Mouse (Mus musculus): ENCODE results near the gene Grik5. TPM values are rescaled to one million over a fixed set of nuclear protein-coding genes. Genes with fewer than 3 reads are reported as not detected.

Grik5 gene
- polyA plus RNA-seq, 1 experiment = 9.8 TPM

DNA sequence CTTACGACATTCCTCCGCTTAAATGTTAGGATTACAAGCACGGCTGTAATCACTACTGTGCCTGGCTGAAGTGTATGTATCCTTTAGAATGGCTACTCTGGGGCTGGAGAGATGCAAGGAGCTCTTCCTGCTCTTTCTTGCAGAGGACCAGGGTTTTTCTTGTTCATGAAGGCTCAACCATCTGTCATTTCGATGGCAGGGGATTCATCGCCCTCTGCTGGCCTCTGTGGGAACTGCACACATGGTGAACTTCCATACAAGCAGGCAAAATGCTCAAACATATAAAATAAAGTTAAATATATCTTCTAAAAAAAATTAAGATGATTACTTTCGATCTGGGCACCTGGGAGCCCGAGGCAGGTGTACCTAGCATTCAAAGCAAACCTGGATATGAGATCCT is 36.2 kb downstream of the Grik5 start:
- TF ChIP-seq CTCF (IDR thresholded peaks at IDR 0.05; ENCODE audit: control insufficient read depth, insufficient read depth, insufficient read length) (peak; percentile 33), USF1 (IDR thresholded peaks at IDR 0.05; ENCODE audit: low read depth) (no peak)
- Histone ChIP-seq H3K79me2 (ENCODE audit: control insufficient read depth, insufficient read depth) (no peaks in the 10 kb centered on the region), H3K79me3 (ENCODE audit: low read depth) (no peaks in the 10 kb centered on the region), H3K4me3 (ENCODE audit: insufficient read depth, poor library complexity, severe bottlenecking) (no peak overlapping the region), H3ac (ENCODE audit: control insufficient read depth, insufficient read length, low read depth) (no peak overlapping the region), H3K36me3 (ENCODE audit: control insufficient read depth, insufficient read depth) (no peaks in the 10 kb centered on the region), H3K27me3 (ENCODE audit: control insufficient read depth, insufficient read depth, insufficient read length) (no peaks in the 10 kb centered on the region)

DNA sequence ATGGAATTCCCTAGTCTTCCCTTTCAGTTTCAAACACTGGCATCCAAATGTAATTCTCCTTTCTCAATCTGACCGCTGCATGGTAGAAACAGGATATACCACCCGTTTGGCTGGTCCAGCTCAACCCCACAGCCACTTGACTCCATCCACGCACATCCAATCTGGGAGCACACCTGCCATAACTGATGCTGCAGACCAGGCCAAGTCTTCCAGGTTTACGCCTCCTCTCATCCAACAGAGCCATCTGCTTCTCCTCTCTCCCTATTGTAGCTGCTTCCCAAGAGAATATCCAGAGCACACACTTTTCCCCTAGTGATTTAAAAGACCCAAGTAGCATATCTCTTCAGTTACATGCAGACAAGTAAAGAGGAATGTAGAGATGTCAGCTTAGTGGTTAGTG is 37.4 kb downstream of the Grik5 start:
- Histone ChIP-seq H3K36me3 (ENCODE audit: control insufficient read depth, insufficient read depth) (no peaks in the 10 kb centered on the region), H3K79me3 (ENCODE audit: low read depth) (no peaks in the 10 kb centered on the region), H3ac (ENCODE audit: control insufficient read depth, insufficient read length, low read depth) (no peak overlapping the region), H3K4me3 (ENCODE audit: insufficient read depth, poor library complexity, severe bottlenecking) (no peak overlapping the region), H3K79me2 (ENCODE audit: control insufficient read depth, insufficient read depth) (no peaks in the 10 kb centered on the region), H3K27me3 (ENCODE audit: control insufficient read depth, insufficient read depth, insufficient read length) (no peaks in the 10 kb centered on the region)
- no peak for TF ChIP-seq USF1 (IDR thresholded peaks at IDR 0.05; ENCODE audit: low read depth)
- no peak for TF ChIP-seq MYOD1 (IDR thresholded peaks at IDR 0.05; ENCODE audit: control insufficient read depth, insufficient read length, low read depth)
- TF ChIP-seq MYOG (IDR thresholded peaks at IDR 0.05; ENCODE audit: control insufficient read depth, extremely low read depth, insufficient read length) = no peak
- no peak for TF ChIP-seq MAX (IDR thresholded peaks at IDR 0.05)
- no peak for TF ChIP-seq CEBPB (IDR thresholded peaks at IDR 0.05; ENCODE audit: low read depth)
- TF ChIP-seq FOSL1 (IDR thresholded peaks at IDR 0.05; ENCODE audit: insufficient read depth, low read length, poor library complexity, severe bottlenecking) = no peak
- no peak for TF ChIP-seq CTCF (IDR thresholded peaks at IDR 0.05; ENCODE audit: control insufficient read depth, insufficient read depth, insufficient read length)

DNA sequence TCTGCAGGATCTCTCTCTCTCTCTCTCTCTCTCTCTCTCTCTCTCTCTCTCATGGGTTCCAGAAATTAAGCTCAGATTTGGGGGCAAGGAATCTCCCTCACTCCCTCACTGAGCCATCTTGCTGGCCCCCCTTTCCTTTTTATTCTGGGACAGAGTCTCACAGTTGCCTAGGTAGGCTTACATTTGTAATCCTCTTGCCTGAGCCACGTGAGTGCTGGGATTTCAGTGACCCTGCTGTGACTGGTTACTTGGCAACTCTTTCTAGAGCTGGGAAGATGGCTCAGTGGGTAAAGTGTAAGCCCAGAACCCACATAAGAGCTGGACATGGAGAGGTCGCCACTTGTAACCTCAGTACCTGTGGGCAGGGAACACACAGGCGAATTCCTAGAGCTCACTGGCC is 40.6 kb downstream of the Grik5 start:
- H3ac ChIP-seq (ENCODE audit: control insufficient read depth, insufficient read length, low read depth) = no peak overlapping the region
- H3K36me3 ChIP-seq (ENCODE audit: control insufficient read depth, insufficient read depth) = no peaks in the 10 kb centered on the region
- no peak overlapping the region for H3K4me3 ChIP-seq (ENCODE audit: insufficient read depth, poor library complexity, severe bottlenecking)
- H3K79me2 ChIP-seq (ENCODE audit: control insufficient read depth, insufficient read depth) = no peaks in the 10 kb centered on the region
- H3K79me3 ChIP-seq (ENCODE audit: low read depth) = no peaks in the 10 kb centered on the region
- TF ChIP-seq FOSL1 (IDR thresholded peaks at IDR 0.05; ENCODE audit: insufficient read depth, low read length, poor library complexity, severe bottlenecking) (no peak), CEBPB (IDR thresholded peaks at IDR 0.05; ENCODE audit: low read depth) (no peak), USF1 (IDR thresholded peaks at IDR 0.05; ENCODE audit: low read depth) (no peak), CTCF (IDR thresholded peaks at IDR 0.05; ENCODE audit: control insufficient read depth, insufficient read depth, insufficient read length) (no peak), MYOG (IDR thresholded peaks at IDR 0.05; ENCODE audit: control insufficient read depth, extremely low read depth, insufficient read length) (no peak), MYOD1 (IDR thresholded peaks at IDR 0.05; ENCODE audit: control insufficient read depth, insufficient read length, low read depth) (no peak), MAX (IDR thresholded peaks at IDR 0.05) (no peak)
- H3K27me3 ChIP-seq (ENCODE audit: control insufficient read depth, insufficient read depth, insufficient read length) = no peaks in the 10 kb centered on the region

DNA sequence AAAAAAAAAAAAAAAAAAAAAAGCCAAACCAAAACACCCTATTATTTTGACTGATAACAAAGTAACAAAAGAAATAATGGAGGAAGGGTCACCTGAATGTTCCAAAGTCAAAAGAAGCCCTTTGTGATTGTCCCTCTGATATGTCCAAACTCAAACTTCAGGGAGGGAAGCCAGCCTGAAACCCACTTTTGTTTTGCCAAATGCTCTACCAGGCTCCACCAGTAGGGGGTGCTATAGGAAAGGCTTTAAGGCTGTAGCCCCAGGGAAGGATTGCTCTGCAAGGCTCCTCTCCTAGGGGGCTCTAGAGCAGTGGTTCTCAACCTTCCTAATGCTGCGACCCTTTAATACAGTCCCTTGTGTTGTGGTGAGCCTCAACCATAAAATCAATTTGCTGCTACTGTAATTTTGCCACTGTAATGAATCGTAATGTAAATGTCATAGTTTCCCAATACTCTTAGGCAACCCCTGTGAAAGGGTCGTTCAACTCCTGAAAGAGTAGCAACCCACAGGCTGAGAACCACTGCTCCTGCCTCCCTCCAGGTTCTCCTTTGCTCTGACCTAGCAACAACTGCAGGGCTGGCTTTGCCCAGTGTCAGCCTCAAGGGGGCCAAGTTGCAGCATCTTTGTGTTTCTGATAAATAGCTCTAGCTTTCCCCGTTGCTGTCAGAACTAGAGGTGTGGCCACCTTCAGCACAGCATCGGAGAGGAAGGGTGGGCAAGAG is 42.0 kb downstream of the Grik5 start:
- Histone ChIP-seq H3ac (ENCODE audit: control insufficient read depth, insufficient read length, low read depth) (no peak overlapping the region), H3K79me2 (ENCODE audit: control insufficient read depth, insufficient read depth) (no peaks in the 10 kb centered on the region), H3K27me3 (ENCODE audit: control insufficient read depth, insufficient read depth, insufficient read length) (no peaks in the 10 kb centered on the region), H3K4me3 (ENCODE audit: insufficient read depth, poor library complexity, severe bottlenecking) (no peak overlapping the region), H3K36me3 (ENCODE audit: control insufficient read depth, insufficient read depth) (no peaks in the 10 kb centered on the region), H3K79me3 (ENCODE audit: low read depth) (no peaks in the 10 kb centered on the region)
- TF ChIP-seq FOSL1 (IDR thresholded peaks at IDR 0.05; ENCODE audit: insufficient read depth, low read length, poor library complexity, severe bottlenecking) (no peak), CTCF (IDR thresholded peaks at IDR 0.05; ENCODE audit: control insufficient read depth, insufficient read depth, insufficient read length) (peak; percentile 47), USF1 (IDR thresholded peaks at IDR 0.05; ENCODE audit: low read depth) (no peak), MAX (IDR thresholded peaks at IDR 0.05) (no peak)

DNA sequence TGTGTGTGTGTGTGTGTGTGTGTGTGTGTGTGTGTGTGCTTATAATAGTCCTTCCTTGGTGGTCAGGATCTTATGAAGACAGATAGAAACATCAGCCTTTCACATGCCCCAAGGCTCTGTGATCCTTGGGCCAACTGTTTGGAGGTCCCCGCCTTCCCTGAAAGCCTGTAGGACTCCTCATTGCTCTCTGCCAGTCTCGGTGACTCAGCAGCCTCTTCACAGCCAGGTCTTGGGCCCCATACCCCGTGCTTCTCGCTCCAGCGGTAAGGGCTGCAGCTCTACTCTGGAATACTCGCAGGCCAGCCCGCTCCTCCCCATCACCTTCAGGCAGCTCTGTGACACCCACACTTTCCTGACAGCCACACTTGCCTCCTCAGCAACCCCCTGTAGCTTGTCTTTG is 45.7 kb downstream of the Grik5 start:
- H3K36me3 ChIP-seq (ENCODE audit: control insufficient read depth, insufficient read depth) = no peaks in the 10 kb centered on the region
- no peaks in the 10 kb centered on the region for H3K79me3 ChIP-seq (ENCODE audit: low read depth)
- H3ac ChIP-seq (ENCODE audit: control insufficient read depth, insufficient read length, low read depth) = no peak overlapping the region
- TF ChIP-seq MAX (IDR thresholded peaks at IDR 0.05) (no peak), MYOD1 (IDR thresholded peaks at IDR 0.05; ENCODE audit: control insufficient read depth, insufficient read length, low read depth) (no peak), USF1 (IDR thresholded peaks at IDR 0.05; ENCODE audit: low read depth) (no peak), CEBPB (IDR thresholded peaks at IDR 0.05; ENCODE audit: low read depth) (no peak), FOSL1 (IDR thresholded peaks at IDR 0.05; ENCODE audit: insufficient read depth, low read length, poor library complexity, severe bottlenecking) (no peak), CTCF (IDR thresholded peaks at IDR 0.05; ENCODE audit: control insufficient read depth, insufficient read depth, insufficient read length) (no peak), MYOG (IDR thresholded peaks at IDR 0.05; ENCODE audit: control insufficient read depth, extremely low read depth, insufficient read length) (no peak)
- no peaks in the 10 kb centered on the region for H3K79me2 ChIP-seq (ENCODE audit: control insufficient read depth, insufficient read depth)
- H3K27me3 ChIP-seq (ENCODE audit: control insufficient read depth, insufficient read depth, insufficient read length) = no peaks in the 10 kb centered on the region
- H3K4me3 ChIP-seq (ENCODE audit: insufficient read depth, poor library complexity, severe bottlenecking) = no peak overlapping the region

DNA sequence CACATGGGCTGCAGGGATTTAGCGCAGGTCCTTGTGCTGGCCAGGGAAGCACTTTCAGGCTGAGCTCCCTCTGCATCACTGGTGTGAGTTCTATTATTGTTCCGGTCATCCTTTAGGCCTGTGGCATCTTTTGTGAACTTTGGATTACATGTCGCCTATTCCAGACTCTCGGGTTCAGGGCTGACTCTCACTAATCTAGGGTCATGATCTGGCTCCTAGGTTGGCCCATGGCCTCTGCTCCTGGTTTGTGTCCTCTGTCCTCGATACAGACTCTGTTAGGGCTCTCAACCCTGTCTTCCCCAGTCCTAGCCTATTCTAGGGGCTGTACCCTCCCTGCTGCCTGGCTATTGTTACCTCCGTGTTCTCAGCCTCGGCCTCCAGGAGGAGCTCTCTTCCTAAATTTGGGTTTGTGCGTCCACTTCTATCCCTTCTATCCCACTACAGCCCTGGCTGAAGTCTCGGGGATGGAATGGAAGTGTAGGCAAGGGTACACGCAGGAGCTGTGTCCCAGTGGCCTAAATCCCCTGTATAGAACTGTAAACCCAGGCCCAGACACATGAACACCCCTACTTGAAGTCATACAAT is 46.2 kb downstream of the Grik5 start:
- no peaks in the 10 kb centered on the region for H3K79me3 ChIP-seq (ENCODE audit: low read depth)
- no peak for TF ChIP-seq FOSL1 (IDR thresholded peaks at IDR 0.05; ENCODE audit: insufficient read depth, low read length, poor library complexity, severe bottlenecking)
- TF ChIP-seq USF1 (IDR thresholded peaks at IDR 0.05; ENCODE audit: low read depth) = no peak
- TF ChIP-seq MYOG (IDR thresholded peaks at IDR 0.05; ENCODE audit: control insufficient read depth, extremely low read depth, insufficient read length) = no peak
- TF ChIP-seq CTCF (IDR thresholded peaks at IDR 0.05; ENCODE audit: control insufficient read depth, insufficient read depth, insufficient read length) = no peak
- TF ChIP-seq MAX (IDR thresholded peaks at IDR 0.05) = no peak
- TF ChIP-seq CEBPB (IDR thresholded peaks at IDR 0.05; ENCODE audit: low read depth) = no peak
- TF ChIP-seq MYOD1 (IDR thresholded peaks at IDR 0.05; ENCODE audit: control insufficient read depth, insufficient read length, low read depth) = no peak
- H3K36me3 ChIP-seq (ENCODE audit: control insufficient read depth, insufficient read depth) = no peaks in the 10 kb centered on the region
- no peaks in the 10 kb centered on the region for H3K27me3 ChIP-seq (ENCODE audit: control insufficient read depth, insufficient read depth, insufficient read length)
- no peak overlapping the region for H3ac ChIP-seq (ENCODE audit: control insufficient read depth, insufficient read length, low read depth)
- no peaks in the 10 kb centered on the region for H3K79me2 ChIP-seq (ENCODE audit: control insufficient read depth, insufficient read depth)
- H3K4me3 ChIP-seq (ENCODE audit: insufficient read depth, poor library complexity, severe bottlenecking) = no peak overlapping the region

All from C2C12 (cell line).